In genomic region chr7:116186847-116187246, GRCm38 (mm10) we compare ENCODE assay signal across 13 mouse cellular contexts.
DNase-seq lines count a peak whose midpoint lies in the region; ATAC-seq and TF ChIP-seq lines count a peak whose summit lies in the region.
"Had no signal": no experiment of that assay in that cellular context is flagged by ENCODE, and none has a peak within 500 bp of the region (broad histone marks: within the 10 kb centered on the region; RNA-seq: fewer than 3 reads in every experiment).

No protein-coding gene starts in this region.

- WGBS in forebrain, postnatal 0 days, result 79% methylated on average over 1 of the region's 1 CpGs
- 88% methylated on average over 1 of the region's 1 CpGs for WGBS in forebrain, embryonic 15.5 days
- WGBS in hindbrain, postnatal 0 days, result 79% methylated on average over 1 of the region's 1 CpGs
- WGBS in hindbrain, embryonic 16.5 days, result 85% methylated on average over 1 of the region's 1 CpGs
- WGBS in neural tube, embryonic 15.5 days, result 84% methylated on average over 1 of the region's 1 CpGs

- peak; percentile 30; the same call in 1 of the 2 replicates for ATAC-seq in forebrain, postnatal 0 days
- no peak for ATAC-seq in forebrain, embryonic 15.5 days (replicated peaks)
- no peak for ATAC-seq in hindbrain, postnatal 0 days
- no peak for ATAC-seq in hindbrain, embryonic 16.5 days
- no peak for ATAC-seq in neural tube, embryonic 15.5 days (ENCODE audit: low FRiP score)
- ATAC-seq: liver, postnatal 0 days had no signal

- H3K27me3 ChIP-seq in forebrain, postnatal 0 days (ENCODE audit: insufficient read depth, low read length), result no peaks in the 10 kb centered on the region
- no peaks in the 10 kb centered on the region for H3K27me3 ChIP-seq in forebrain, embryonic 15.5 days
- H3K27me3 ChIP-seq in hindbrain, postnatal 0 days (ENCODE audit: insufficient read depth, low read length), result no peaks in the 10 kb centered on the region
- H3K27me3 ChIP-seq in hindbrain, embryonic 16.5 days (replicated peaks; ENCODE audit: control insufficient read depth, insufficient read depth, low read length), result no peaks in the 10 kb centered on the region
- H3K27me3 ChIP-seq in neural tube, embryonic 15.5 days (replicated peaks), result no peaks in the 10 kb centered on the region

- no peaks in the 10 kb centered on the region for H3K9me3 ChIP-seq in forebrain, postnatal 0 days (ENCODE audit: low read length)
- H3K9me3 ChIP-seq in forebrain, embryonic 15.5 days, result no peaks in the 10 kb centered on the region
- no peaks in the 10 kb centered on the region for H3K9me3 ChIP-seq in hindbrain, postnatal 0 days (ENCODE audit: low read length)
- H3K9me3 ChIP-seq in hindbrain, embryonic 16.5 days (ENCODE audit: control insufficient read depth, low read length), result no peaks in the 10 kb centered on the region
- H3K9me3 ChIP-seq in neural tube, embryonic 15.5 days (replicated peaks), result no peaks in the 10 kb centered on the region

- H3K4me3 ChIP-seq in forebrain, postnatal 0 days (ENCODE audit: low read depth, low read length), result no peak overlapping the region
- H3K4me3 ChIP-seq in forebrain, embryonic 15.5 days, result no peak overlapping the region
- H3K4me3 ChIP-seq in hindbrain, postnatal 0 days (ENCODE audit: low read length), result no peak overlapping the region
- H3K4me3 ChIP-seq in hindbrain, embryonic 16.5 days (ENCODE audit: low read length), result no peak overlapping the region
- H3K4me3 ChIP-seq in neural tube, embryonic 15.5 days (replicated peaks), result no peak overlapping the region

- H3K27ac ChIP-seq in forebrain, postnatal 0 days (ENCODE audit: low read depth, low read length), result no peak overlapping the region; the same call in 1 of the 2 replicates
- H3K27ac ChIP-seq in forebrain, embryonic 15.5 days (replicated peaks), result no peak overlapping the region
- no peak overlapping the region for H3K27ac ChIP-seq in hindbrain, postnatal 0 days
- no peak overlapping the region for H3K27ac ChIP-seq in hindbrain, embryonic 16.5 days (ENCODE audit: low read depth, low read length)
- no peak overlapping the region for H3K27ac ChIP-seq in neural tube, embryonic 15.5 days (replicated peaks)

- no peak overlapping the region for H3K9ac ChIP-seq in forebrain, postnatal 0 days
- no peak overlapping the region for H3K9ac ChIP-seq in forebrain, embryonic 15.5 days (replicated peaks)
- no peak overlapping the region for H3K9ac ChIP-seq in hindbrain, postnatal 0 days (replicated peaks; ENCODE audit: low read length)
- no peak overlapping the region for H3K9ac ChIP-seq in hindbrain, embryonic 16.5 days (ENCODE audit: low read depth, low read length)
- H3K9ac ChIP-seq in neural tube, embryonic 15.5 days (replicated peaks), result no peak overlapping the region
- H3K9ac ChIP-seq: liver, postnatal 0 days had no signal

- no peak for TF ChIP-seq CTCF in forebrain, postnatal 0 days (IDR thresholded peaks at IDR 0.05; ENCODE audit: low read depth)
- TF ChIP-seq CTCF in hindbrain, postnatal 0 days (IDR thresholded peaks at IDR 0.05; ENCODE audit: low read depth), result no peak

- peak; percentile 54 for DNase-seq in forebrain, postnatal 0 days
- DNase-seq in hindbrain, postnatal 0 days (ENCODE audit: low spot score), result peak; percentile 51
- peak; percentile 34 for DNase-seq in right cerebral cortex, adult 18-20 months
- DNase-seq in right cerebral cortex, postnatal 36 days (ENCODE audit: low spot score in 2 of 2), result no peak
- DNase-seq in cerebellum, adult 11-12 months, result no peak
- DNase-seq: adrenal gland, adult 8-10 months; B cell, adult 2 months; cerebellum, postnatal 14 days; kidney, adult 9 months; liver, postnatal 0 days had no signal

- peaks cover 18% of the 10 kb centered on the region; the same call in 1 of the 2 replicates for H3K4me1 ChIP-seq in forebrain, postnatal 0 days (ENCODE audit: insufficient read depth)
- H3K4me1 ChIP-seq in forebrain, embryonic 15.5 days, result peaks cover 49% of the 10 kb centered on the region
- peaks cover 22% of the 10 kb centered on the region for H3K4me1 ChIP-seq in hindbrain, postnatal 0 days (ENCODE audit: insufficient read depth, low read length)
- peaks cover 34% of the 10 kb centered on the region for H3K4me1 ChIP-seq in hindbrain, embryonic 16.5 days (ENCODE audit: control insufficient read depth, insufficient read depth, low read depth, low read length)
- H3K4me1 ChIP-seq in neural tube, embryonic 15.5 days, result peaks cover 31% of the 10 kb centered on the region

- no peaks in the 10 kb centered on the region for H3K36me3 ChIP-seq in forebrain, postnatal 0 days (ENCODE audit: insufficient read depth)
- H3K36me3 ChIP-seq in forebrain, embryonic 15.5 days, result no peaks in the 10 kb centered on the region
- H3K36me3 ChIP-seq in hindbrain, postnatal 0 days (ENCODE audit: insufficient read depth, low read length), result no peaks in the 10 kb centered on the region
- no peaks in the 10 kb centered on the region for H3K36me3 ChIP-seq in hindbrain, embryonic 16.5 days (ENCODE audit: control insufficient read depth, insufficient read depth, low read length)
- no peaks in the 10 kb centered on the region for H3K36me3 ChIP-seq in neural tube, embryonic 15.5 days

- no peak overlapping the region for H3K4me2 ChIP-seq in forebrain, postnatal 0 days (ENCODE audit: low read depth)
- H3K4me2 ChIP-seq in forebrain, embryonic 15.5 days (replicated peaks), result no peak overlapping the region
- no peak overlapping the region for H3K4me2 ChIP-seq in hindbrain, postnatal 0 days (ENCODE audit: low read depth, low read length)
- no peak overlapping the region for H3K4me2 ChIP-seq in hindbrain, embryonic 16.5 days (ENCODE audit: low read length)
- no peak overlapping the region for H3K4me2 ChIP-seq in neural tube, embryonic 15.5 days

Comparison
In these comparisons a context has a peak if more than half of its experiments do, and no peak if none do; other contexts are left out.
1. DNase-seq: peak in forebrain, postnatal 0 days (single experiment), hindbrain, postnatal 0 days (single experiment) and right cerebral cortex, adult 18-20 months (single experiment); none in right cerebral cortex, postnatal 36 days (0 of 2) and cerebellum, adult 11-12 months (single experiment).